Mouse (Mus musculus) urinary bladder, postnatal 25 days (tissue): ENCODE measurements around the gene Kcnq2.
A peak's percentile ranks its signal among the peaks of the same experiment; 100 is the strongest.

Source experiments
- DNase-seq: peaks from one replicate; pipeline ENCODE4 v3.0.0; 2022; ENCODE audit warnings: low spot score

Kcnq2 gene

GRCm38 (mm10) chr2:181147546-181148317, 12.6 kb upstream of the Kcnq2 start:
- no peak for DNase-seq

GRCm38 (mm10) chr2:181146976-181147545, 12.0 kb upstream of the Kcnq2 start:
- no peak for DNase-seq

- DNase-seq: no peak
These were observed 9.6 kb upstream of the Kcnq2 start for GRCm38 (mm10) chr2:181144675-181145074.

DNA sequence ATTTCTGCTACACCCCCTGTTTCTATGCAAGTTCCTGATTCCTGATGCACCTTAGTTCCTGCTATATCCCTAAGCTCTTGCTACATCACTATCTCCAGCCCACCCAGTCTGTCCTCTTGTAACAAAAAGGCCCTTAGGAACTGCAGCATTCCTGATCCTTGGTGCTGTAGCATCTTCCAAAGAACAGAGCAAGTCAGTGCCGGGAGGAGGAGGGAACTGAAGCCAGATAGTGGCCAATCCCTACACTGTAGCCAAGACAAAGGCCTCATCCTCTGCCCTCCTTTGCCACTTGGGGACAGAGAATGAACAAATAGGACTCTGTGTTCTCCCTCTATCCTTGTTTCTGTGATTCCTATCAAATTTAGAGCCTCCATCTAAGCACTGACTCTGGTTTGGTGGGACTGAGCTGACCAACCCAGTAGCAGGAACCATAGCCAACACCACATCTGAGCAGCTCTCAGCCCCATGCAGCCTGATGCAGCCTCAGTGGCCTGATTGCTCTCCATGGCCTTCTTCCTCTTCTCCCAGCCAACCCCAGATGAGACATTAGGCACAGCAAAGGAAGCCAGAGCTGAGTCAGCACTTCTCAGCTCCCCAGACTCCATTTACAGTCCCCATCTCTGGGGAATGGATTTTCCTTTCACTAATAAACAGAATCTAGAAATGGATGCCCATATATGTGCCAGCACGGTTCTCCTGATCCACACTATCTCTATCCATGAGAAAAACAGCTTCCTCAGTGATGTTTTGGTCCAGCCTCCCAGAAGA, 8.6 kb upstream of the Kcnq2 start:
- no peak for DNase-seq

DNA sequence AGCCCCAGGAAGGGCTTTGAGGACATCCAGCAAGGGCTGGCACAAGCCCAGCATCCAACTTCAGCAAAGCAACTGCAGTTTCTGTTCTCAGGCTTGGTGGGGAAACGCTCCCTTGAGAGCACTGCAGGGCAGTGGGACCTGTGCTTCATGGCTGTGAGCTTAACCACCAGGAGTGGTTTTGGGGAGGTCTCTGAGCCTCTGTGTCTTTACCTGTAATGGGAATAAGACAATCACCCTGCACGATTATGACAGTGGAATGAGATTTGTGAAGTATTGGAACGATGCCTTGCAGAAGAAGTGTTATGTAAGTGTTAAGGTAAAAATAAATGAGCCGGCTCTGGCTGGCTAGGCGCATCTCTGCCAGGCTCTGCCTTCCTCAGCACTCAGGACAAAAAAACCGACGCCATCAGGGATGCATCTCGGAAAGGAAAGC, 7.6 kb upstream of the Kcnq2 start:
- no peak for DNase-seq

DNA sequence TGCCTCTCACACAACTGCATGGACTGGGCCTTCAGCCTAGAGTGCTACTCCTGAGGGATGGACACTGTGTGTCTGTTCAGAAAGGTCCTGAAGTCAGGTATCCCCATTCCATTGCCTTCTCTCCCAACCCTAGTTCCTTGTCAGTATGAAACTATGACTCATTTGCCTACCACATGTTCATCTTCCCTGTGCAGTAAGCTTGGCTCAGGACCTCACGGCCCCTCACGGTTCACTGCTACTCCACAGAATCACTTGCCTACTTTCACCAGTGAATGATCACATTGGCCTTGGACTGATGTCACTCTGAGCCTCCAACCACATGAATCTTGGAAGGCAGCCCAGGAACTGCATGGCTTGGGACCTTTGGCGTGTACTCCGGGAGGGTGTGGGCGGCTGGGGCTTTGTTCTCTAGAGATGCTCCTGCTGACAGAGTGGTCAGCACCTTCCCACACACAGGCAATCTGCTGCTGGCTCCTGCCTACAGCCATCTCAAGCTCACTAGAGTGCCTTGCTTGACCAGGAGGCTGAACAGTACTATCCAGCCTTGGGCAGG, 4.6 kb upstream of the Kcnq2 start:
- no peak for DNase-seq

GRCm38 (mm10) chr2:181136934-181137333, 1.8 kb upstream of the Kcnq2 start:
- peak; percentile 19 for DNase-seq

DNA sequence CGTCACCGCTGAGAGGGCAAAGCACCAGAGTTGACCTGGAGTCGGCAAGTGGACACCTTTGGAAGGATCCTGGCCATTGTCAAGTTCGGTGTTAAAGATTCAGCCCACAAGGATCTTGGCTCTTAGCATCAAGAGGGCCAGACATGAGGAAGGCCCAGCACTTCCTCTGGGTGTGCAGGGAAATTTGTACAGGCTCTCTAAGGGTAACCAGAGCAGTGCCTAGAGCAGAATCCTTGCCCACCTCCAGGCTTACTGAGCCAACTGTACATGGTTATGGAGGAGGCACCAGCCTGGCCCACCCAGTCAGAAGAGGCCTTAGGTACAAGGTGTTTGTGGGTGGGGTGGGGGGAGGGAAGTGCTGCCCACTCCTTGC, 332 bp upstream of the Kcnq2 start:
- no peak for DNase-seq

DNA sequence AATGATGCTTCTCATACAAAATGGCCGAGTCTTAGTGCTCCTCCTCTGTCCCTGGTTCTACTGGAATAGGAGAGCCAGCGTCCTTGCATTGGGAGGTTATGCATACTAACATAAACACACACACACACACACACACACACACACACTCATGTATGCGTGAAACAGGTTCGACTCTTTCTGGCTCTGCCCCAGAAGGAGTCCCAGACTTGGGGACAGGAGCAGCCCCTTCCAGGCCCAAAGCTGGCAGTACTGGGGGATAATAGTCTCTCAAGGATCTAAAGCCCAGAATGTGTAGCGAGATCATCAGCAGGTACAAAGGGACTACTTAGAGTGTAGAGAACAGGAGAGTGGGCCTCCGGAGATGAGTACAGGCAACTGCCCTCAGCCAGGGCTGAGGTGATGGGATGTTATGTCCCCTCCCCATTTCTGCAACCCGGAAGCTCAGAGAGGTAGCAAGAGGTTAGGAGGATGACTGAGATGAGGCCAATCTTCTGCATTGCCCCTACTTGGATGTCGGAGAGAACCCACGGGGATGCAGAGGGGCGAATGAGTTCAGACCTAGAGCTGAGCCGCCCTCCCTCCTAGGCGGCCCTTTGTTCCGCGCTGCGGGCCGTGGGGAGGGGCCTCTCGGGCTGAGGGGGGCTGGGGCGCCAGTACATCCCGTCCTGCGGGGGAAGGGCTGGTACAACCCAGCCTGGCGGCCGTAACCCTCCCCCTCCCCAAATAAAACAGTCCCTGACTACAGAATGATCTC, 1.1 kb downstream of the Kcnq2 start:
- DNase-seq: no peak

DNA sequence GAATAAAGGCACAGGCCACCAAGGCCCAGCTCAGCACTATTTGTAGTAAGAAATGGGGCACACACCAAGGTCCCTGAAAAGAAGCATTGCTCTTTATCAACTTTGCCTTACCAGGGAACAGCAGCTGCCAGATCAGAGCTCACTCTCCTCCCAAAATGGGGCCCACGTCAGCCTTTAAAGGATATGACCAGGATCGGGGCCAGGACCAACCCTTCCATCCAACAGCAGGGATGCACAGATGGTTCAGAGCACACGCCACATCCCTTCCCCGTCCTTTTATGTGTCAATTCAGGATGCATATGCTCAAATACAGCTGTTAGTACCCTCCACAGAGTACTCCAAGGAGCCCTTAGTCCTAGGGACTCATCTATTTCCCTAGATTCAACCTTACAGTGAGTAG, 4.9 kb downstream of the Kcnq2 start:
- DNase-seq: no peak

- DNase-seq: no peak
These were observed 6.1 kb downstream of the Kcnq2 start for GRCm38 (mm10) chr2:181128963-181129362.

- no peak for DNase-seq
These were observed 7.3 kb downstream of the Kcnq2 start for GRCm38 (mm10) chr2:181127786-181128185.

GRCm38 (mm10) chr2:181125726-181126455, 9.2 kb downstream of the Kcnq2 start:
- no peak for DNase-seq

- no peak for DNase-seq
These were observed 12.5 kb downstream of the Kcnq2 start for GRCm38 (mm10) chr2:181122642-181123041.

DNA sequence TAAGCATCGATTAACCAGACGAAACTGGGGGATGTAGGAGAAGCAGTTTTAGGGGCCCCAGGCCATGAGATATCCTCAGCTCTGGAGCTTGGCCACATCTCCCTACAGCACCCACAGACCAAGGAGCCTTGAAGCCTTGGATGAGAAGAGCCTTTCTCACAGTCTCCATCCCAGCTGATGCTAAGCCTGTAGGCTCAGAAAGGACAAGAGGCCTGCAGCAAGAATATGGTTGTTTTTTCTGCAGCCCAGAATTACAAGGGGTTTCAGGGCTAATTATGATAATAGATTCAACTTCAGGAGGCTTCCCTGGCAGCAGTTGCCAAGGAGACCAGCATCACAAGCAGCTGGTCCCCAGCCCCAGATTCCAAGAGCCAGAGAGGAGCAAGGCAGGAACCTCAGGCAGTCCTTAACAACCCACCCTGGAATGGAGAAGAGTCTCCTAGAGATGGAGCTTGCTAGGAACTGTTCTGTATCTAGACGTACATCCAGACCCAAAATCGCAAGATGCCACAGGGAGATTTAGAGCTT, 14.1 kb downstream of the Kcnq2 start:
- DNase-seq: no peak

DNA sequence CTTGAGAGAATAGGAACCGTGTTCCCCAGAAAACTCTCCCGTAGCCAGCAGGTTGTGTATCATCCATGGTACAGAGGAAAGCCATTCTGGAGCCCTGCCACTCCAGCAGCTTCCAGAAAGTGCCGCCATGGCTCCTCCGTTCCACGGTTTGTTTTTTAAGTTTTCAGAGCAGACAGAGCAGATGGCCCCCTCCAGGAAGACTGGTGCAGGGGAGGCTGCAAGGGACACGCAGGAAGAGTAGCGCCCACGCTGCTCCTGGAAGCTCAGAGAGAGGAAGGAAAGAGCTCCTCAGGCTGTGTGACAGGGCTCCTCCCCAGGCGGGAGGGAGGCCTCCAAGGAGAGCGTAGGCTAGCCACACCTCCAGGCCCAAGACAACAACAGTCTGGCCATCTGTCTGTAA, 15.1 kb downstream of the Kcnq2 start:
- no peak for DNase-seq

DNA sequence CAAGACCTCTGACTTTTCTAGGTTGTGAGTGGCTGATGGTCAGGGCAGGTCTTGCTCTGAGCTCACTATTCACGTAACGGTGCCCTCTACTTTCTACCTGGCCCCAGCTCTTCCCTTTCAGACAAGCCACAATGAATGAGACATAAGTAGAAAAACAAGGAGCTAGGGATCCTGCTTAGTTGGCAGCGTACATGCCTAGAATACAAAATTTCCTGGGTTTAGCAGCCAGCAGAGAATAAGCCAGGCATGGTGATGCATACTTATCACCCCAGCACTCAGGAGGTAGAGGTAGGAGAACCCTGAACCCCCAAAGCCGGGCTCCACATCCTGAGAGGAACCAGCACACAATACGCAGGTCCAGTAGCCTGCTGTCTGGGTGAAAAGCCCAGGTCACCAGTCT, 18.7 kb downstream of the Kcnq2 start:
- DNase-seq: no peak

DNA sequence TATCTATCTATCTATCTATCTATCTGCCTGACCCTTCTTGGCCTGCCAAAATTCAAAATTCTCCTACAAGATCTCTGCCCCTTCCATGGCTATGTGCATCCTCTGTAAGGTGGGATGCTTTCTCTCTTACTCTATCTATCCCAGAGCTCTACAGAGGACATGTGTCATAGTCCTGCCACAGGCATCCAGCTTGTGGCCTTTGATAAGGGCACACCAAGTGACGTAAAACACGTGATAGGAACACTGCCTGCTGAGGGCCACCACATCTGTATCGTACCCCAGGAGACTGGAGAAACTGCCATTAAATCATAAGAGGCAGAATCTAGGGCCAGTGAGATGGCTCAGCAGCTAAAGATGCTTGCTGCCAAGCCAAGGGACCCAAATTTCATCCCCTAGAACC, 19.7 kb downstream of the Kcnq2 start:
- DNase-seq: no peak

GRCm38 (mm10) chr2:181113762-181114361, 21.2 kb downstream of the Kcnq2 start:
- DNase-seq: no peak

DNA sequence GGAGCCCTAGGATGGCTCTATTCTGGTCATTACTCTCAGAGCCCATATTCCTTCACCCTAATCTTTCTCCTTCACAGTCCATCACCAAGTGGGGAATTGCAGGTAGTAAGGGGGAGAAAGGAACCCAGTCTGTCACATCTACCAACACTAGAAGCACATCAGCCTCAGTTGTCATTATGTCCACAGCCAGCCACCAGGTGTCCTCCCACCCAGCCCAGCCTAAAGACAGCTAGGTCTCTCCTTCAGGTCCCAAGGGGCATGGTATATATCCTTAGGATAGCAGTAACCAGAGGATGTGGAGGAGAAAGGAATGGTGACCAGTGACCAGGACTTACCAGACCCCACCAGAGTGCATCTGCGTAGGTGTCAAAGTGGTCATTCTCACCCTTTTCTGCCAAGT, 23.4 kb downstream of the Kcnq2 start:
- no peak for DNase-seq

DNA sequence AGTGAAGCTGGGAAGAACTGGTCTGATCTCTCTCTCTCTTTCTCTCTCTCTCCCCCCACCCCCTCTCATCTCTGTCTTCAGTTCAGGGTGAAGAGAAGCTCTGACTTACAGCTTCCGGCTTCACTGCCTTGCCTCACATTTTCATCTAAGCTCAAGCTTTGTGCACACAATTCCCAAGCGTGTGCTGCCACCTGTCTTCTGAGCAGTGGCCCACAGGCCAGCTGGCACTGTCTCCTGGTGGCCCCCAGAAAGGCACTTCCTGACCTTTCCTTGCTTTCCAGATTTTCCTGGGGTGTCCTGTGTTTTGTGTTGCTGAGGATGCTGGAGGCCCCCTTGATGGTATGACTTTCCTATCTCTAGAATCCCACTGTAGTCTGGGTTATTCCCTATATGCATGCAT, 31.0 kb downstream of the Kcnq2 start:
- DNase-seq: no peak
